Mouse (Mus musculus) lung, postnatal 0 days (tissue): ENCODE measurements at regions not wholly inside any gene's neighbourhood (a gene's known extent, or its start where the extent isn't known, plus 50 kb on each side); places are given as distances from the start of the nearest gene placed in this dataset.

Experiments
- CTCF ChIP-seq: IDR thresholded peaks from 2 replicates; pipeline ENCODE4 v1.5.1; 2016; ENCODE audit warnings: antibody characterized with exemption, mild to moderate bottlenecking
- EP300 ChIP-seq: IDR thresholded peaks from 2 replicates; pipeline ENCODE4 v1.6.1; 2016; ENCODE audit warnings: antibody characterized with exemption, mild to moderate bottlenecking, control low read depth

DNA sequence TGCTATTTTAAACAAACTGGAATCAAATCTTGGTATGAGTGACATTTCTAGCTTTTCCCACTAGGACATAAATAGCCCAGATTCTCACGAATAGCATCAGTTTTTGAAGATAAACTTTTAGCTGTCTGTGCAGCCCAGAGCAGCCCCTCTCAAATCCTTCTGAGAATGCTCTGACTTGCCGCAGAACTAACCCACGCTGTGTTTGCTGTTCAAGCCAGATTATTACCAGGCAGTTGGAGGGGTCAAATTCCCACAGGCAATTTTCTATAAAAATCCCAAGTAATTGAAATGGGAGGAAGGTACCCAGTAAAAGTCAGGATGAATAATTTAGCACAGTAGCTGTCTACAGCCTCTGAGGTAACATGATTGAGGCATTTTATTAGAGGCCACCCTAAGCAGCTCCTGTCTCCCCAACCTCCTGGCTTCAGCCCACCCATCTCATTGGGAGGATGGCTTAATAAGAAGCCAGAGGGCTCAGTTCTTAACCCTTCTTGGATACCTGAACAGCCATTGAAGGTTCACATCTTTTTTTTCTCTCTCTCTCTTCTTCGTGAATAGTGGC, 84.4 kb downstream of the Snx18 start:
- TF ChIP-seq CTCF (no peak), EP300 (no peak)
